Mouse (Mus musculus) erythroblast, adult 5-6 weeks (primary cell): ENCODE data around the gene Casp8. TPM values are rescaled to one million over a fixed set of nuclear protein-coding genes. Genes with fewer than 3 reads are reported as not detected.
"Not testable (repeated sequence)": the region's sequence is repeated elsewhere in the genome, so short reads cannot be mapped to it uniquely, and the experiment has no call there.

ENCODE experiments used
- ATAC-seq: replicated peaks from 2 replicates; pipeline ENCODE4 v1.8.0; 2016; ENCODE audit warnings: moderate number of reproducible peaks, mild to moderate bottlenecking, moderate TSS enrichment, inconsistent platforms; ENCODE audit not compliant: poor library complexity, low FRiP score, severe bottlenecking
- total RNA-seq, 2 experiments: library from RNA; stranded (forward) in 1 of 2; stranded (reverse) in 1 of 2; fragments of 150-400 nt in 1 of 2; fragments of 200-764, 138-1000 nt in 1 of 2; gene quantifications; 2 replicates each; pipeline versions ENCODE4 v1.2.3 to v1.2.4; 2015 to 2017; ENCODE audit warnings: low replicate concordance in 2 of 2

The Casp8 gene
- total RNA-seq, 2 experiments from 2014 or later, result 15.7 to 36.9 TPM

GRCm38 (mm10) chr1:58797370-58797769, 2.2 kb downstream of the Casp8 start:
- no peak for ATAC-seq

GRCm38 (mm10) chr1:58798911-58799310, 3.7 kb downstream of the Casp8 start:
- ATAC-seq, result no peak

GRCm38 (mm10) chr1:58800644-58801043, 5.5 kb downstream of the Casp8 start:
- ATAC-seq, result not testable (repeated sequence)

- ATAC-seq, result no peak
Measured at GRCm38 (mm10) chr1:58801558-58802285, 6.5 kb downstream of the Casp8 start.

- ATAC-seq, result peak; percentile 82
Measured at GRCm38 (mm10) chr1:58802322-58803273, 7.4 kb downstream of the Casp8 start.

- ATAC-seq, result no peak
Measured at GRCm38 (mm10) chr1:58803531-58803930, 8.4 kb downstream of the Casp8 start.

GRCm38 (mm10) chr1:58806651-58807050, 11.5 kb downstream of the Casp8 start:
- ATAC-seq, result no peak

GRCm38 (mm10) chr1:58826319-58826718, 31.1 kb downstream of the Casp8 start:
- no peak for ATAC-seq

- no peak for ATAC-seq
Measured at GRCm38 (mm10) chr1:58830741-58831140, 35.6 kb downstream of the Casp8 start.

- no peak for ATAC-seq
Measured at GRCm38 (mm10) chr1:58832198-58832597, 37.0 kb downstream of the Casp8 start.

- not testable (repeated sequence) for ATAC-seq
Measured at GRCm38 (mm10) chr1:58856811-58857210, 61.6 kb downstream of the Casp8 start.

GRCm38 (mm10) chr1:58859131-58859530, 64.0 kb downstream of the Casp8 start:
- ATAC-seq, result not testable (repeated sequence)

GRCm38 (mm10) chr1:58859738-58860365, 64.7 kb downstream of the Casp8 start:
- ATAC-seq, result not testable (repeated sequence)

- ATAC-seq, result not testable (repeated sequence)
Measured at GRCm38 (mm10) chr1:58860586-58860985, 65.4 kb downstream of the Casp8 start.

- ATAC-seq, result not testable (repeated sequence)
Measured at GRCm38 (mm10) chr1:58876500-58876899, 81.3 kb downstream of the Casp8 start.

- not testable (repeated sequence) for ATAC-seq
Measured at GRCm38 (mm10) chr1:58879291-58879690, 84.1 kb downstream of the Casp8 start.

GRCm38 (mm10) chr1:58883279-58883678, 88.1 kb downstream of the Casp8 start:
- ATAC-seq, result not testable (repeated sequence)

- ATAC-seq, result no peak
Measured at GRCm38 (mm10) chr1:58885646-58886045, 90.5 kb downstream of the Casp8 start.

GRCm38 (mm10) chr1:58889826-58890546, 94.8 kb downstream of the Casp8 start:
- no peak for ATAC-seq
